Mouse (Mus musculus) limb, embryonic 13.5 days (tissue): ENCODE results near the gene Myocd. TPM values are rescaled to one million over a fixed set of nuclear protein-coding genes. Genes with fewer than 3 reads are reported as not detected.
A peak's percentile ranks its signal among the peaks of the same experiment; 100 is the strongest.

ENCODE experiments used
- ATAC-seq: fragments of 200-750 bp; cut with Nextera tagmentation; 2 replicates; pipeline ENCODE4 v1.8.0; 2017; ENCODE audit warnings: low read depth, moderate number of reproducible peaks, moderate TSS enrichment; ENCODE audit not compliant: low FRiP score
- H3K27ac ChIP-seq: fragments of 300-500 bp; sonication (generic); 2 replicates; pipeline ENCODE4 v1.5.1; 2015; ENCODE audit warnings: inconsistent platforms, mild to moderate bottlenecking, moderate library complexity
- H3K27me3 ChIP-seq: fragments of 300-500 bp; sonication (generic); 2 replicates; pipeline ENCODE4 v1.6.1; 2015; ENCODE audit warnings: mild to moderate bottlenecking, inconsistent platforms
- H3K36me3 ChIP-seq: fragments of 300-500 bp; sonication (generic); 2 replicates; pipeline ENCODE4 v1.6.1; 2015; ENCODE audit warnings: inconsistent platforms, mild to moderate bottlenecking, moderate library complexity
- H3K4me1 ChIP-seq: fragments of 300-500 bp; sonication (generic); 2 replicates; pipeline ENCODE4 v1.6.1; 2015; ENCODE audit warnings: inconsistent platforms
- H3K4me2 ChIP-seq: fragments of 300-500 bp; sonication (generic); replicated peaks from 2 replicates; pipeline ENCODE4 v1.6.1; 2015; ENCODE audit warnings: inconsistent platforms, mild to moderate bottlenecking, moderate library complexity
- H3K4me3 ChIP-seq: fragments of 300-500 bp; sonication (generic); 2 replicates; pipeline ENCODE4 v1.5.1; 2015; ENCODE audit warnings: moderate library complexity, mild to moderate bottlenecking, inconsistent platforms
- H3K9ac ChIP-seq: fragments of 300-500 bp; sonication (generic); 2 replicates; pipeline ENCODE4 v1.6.1; 2015; ENCODE audit warnings: mild to moderate bottlenecking, inconsistent platforms
- H3K9me3 ChIP-seq: fragments of 300-500 bp; sonication (generic); 2 replicates; pipeline ENCODE4 v1.6.1; 2016; ENCODE audit warnings: inconsistent platforms
- WGBS: fragments of 180-500 bp; shearing (Covaris S2); methylation state at CpG from one replicate; pipeline ENCODE4 v1.1.7; 2015; 5-methylcytosine and 5-hydroxymethylcytosine counted together
- polyA plus RNA-seq: library from polyadenylated mRNA; unstranded; fragments of >200 nt; fragmentation: Nextera tagmentation; extraction: Ambion mirVana; gene quantifications from 2 replicates; pipeline ENCODE4 v1.2.1, GENCODE M21; 2015

Myocd gene
- polyA plus RNA-seq, 1 experiment from 2014 or later, result 0.53 TPM

DNA sequence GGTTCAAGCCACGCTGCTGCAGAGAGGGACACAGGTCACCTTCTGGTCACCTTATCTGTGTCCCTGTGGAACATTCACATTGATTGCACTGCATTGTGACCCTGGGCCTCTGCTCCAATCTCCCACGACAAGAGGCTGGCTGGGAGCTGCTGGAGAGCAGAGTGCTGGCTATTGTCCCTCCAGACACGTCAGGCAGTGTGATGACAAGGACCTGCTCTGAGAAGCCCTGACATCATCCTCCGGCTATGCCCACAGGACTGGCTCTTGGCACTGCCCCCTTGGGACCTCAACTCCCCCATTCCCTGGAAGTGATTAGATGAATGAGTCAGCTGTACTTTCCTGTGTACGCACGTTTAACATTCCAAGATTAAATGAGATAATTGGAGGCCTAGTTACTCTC is 60.3 kb downstream of the Myocd start:
- H3K27ac ChIP-seq, result no peak overlapping the region
- WGBS, result 65% methylated on average over 6 of the region's 6 CpGs
- no peaks in the 10 kb centered on the region for H3K27me3 ChIP-seq
- no peak overlapping the region for H3K4me3 ChIP-seq
- no peaks in the 10 kb centered on the region for H3K9me3 ChIP-seq
- H3K9ac ChIP-seq, result no peak overlapping the region
- no peak for ATAC-seq
- H3K36me3 ChIP-seq, result no peaks in the 10 kb centered on the region
- no peak overlapping the region for H3K4me2 ChIP-seq
- no peaks in the 10 kb centered on the region for H3K4me1 ChIP-seq

DNA sequence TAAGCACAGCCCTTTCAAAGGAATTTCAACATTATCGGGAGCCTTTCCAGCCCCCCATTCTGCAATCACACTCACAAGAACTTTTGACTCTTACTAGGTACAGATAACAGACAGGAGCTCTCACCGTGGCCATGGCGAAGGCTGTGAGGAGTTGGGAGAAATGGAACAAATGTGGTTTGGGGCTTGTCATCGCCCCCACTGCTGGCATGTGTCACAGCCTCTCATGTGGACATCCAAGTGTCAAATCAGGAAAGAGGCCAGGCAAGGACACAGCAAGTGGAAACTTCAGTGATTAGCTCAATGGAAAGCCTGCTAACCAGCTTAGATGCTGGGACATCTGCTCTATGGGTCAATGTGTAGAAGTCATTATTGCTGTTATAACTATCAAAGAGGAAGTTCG is 64.5 kb downstream of the Myocd start:
- Histone ChIP-seq H3K9me3 (no peaks in the 10 kb centered on the region), H3K9ac (no peak overlapping the region), H3K36me3 (no peaks in the 10 kb centered on the region), H3K4me3 (no peak overlapping the region), H3K4me1 (no peaks in the 10 kb centered on the region), H3K27ac (no peak overlapping the region), H3K27me3 (no peaks in the 10 kb centered on the region), H3K4me2 (no peak overlapping the region)
- 83% methylated on average over 5 of the region's 5 CpGs for WGBS
- ATAC-seq, result no peak

DNA sequence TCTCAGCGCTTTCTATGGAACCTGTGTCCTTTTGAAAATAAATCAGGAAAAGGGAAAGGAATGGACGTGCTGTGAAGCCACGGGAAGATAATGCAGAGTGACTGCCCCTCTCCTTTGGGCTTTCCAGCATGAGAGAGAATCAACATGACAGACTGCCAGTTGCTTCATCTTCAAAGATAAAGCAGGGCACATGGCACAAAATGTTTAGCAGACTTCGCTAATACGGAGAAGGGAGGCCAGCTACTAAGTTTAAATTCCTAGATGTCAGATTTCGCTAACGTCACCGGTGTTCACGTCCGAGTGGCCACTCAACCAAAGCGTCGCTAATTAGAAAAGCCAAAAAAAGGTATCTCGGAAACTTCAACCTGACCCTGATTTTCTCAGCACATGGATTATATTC is 65.1 kb downstream of the Myocd start:
- Histone ChIP-seq H3K27ac (no peak overlapping the region), H3K4me2 (no peak overlapping the region), H3K36me3 (no peaks in the 10 kb centered on the region), H3K9me3 (no peaks in the 10 kb centered on the region), H3K4me3 (no peak overlapping the region), H3K4me1 (no peaks in the 10 kb centered on the region), H3K27me3 (no peaks in the 10 kb centered on the region), H3K9ac (no peak overlapping the region)
- 86% methylated on average over 13 of the region's 13 CpGs for WGBS
- ATAC-seq, result no peak

DNA sequence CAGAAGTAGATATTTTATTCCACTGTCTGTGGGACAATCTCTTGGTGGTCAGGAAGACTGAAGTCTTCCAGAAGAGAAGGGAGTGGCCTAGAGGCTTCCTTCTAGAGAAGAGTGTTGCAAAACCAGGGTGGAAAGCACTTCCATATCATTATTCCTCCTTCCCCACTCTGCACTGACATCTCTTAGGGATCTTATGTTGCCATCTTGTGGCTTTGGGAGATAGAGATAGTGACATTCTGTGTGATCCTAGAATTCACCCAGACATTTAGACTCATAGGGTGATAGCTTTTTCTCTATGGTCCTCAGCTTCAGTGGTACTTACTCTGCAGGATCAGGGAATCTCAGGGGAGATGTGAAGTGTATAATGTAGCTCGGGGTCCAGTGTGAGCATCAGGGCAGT is 66.8 kb downstream of the Myocd start:
- no peak overlapping the region for H3K9ac ChIP-seq
- no peak for ATAC-seq
- 82% methylated on average over 1 of the region's 1 CpGs for WGBS
- no peak overlapping the region for H3K27ac ChIP-seq
- no peaks in the 10 kb centered on the region for H3K36me3 ChIP-seq
- no peaks in the 10 kb centered on the region for H3K4me1 ChIP-seq
- H3K4me2 ChIP-seq, result no peak overlapping the region
- H3K4me3 ChIP-seq, result no peak overlapping the region
- no peaks in the 10 kb centered on the region for H3K27me3 ChIP-seq
- H3K9me3 ChIP-seq, result no peaks in the 10 kb centered on the region

DNA sequence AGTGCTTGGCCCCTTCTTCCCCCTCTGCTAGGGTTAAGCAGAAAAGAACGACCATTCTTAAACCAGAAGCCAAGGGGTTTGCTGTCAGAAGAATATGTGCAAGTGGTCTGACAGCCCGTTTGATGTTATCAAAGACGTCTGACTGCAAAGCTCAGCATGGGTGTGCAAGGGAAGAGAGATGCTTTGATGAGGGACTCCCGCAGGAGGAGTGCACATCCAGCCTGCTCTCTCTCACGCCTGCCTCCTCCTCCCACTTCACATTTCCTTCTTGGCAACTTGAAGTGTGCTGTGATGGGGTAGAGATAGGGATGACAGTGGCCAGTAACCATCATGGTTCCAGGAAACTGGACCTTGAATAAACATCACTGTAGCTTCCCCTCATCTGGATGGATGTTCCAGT is 67.6 kb downstream of the Myocd start:
- H3K27ac ChIP-seq, result no peak overlapping the region
- no peak overlapping the region for H3K9ac ChIP-seq
- no peak overlapping the region for H3K4me3 ChIP-seq
- 31% methylated on average over 5 of the region's 5 CpGs for WGBS
- ATAC-seq, result no peak
- H3K4me1 ChIP-seq, result no peaks in the 10 kb centered on the region
- H3K9me3 ChIP-seq, result no peaks in the 10 kb centered on the region
- no peak overlapping the region for H3K4me2 ChIP-seq
- H3K27me3 ChIP-seq, result no peaks in the 10 kb centered on the region
- no peaks in the 10 kb centered on the region for H3K36me3 ChIP-seq

DNA sequence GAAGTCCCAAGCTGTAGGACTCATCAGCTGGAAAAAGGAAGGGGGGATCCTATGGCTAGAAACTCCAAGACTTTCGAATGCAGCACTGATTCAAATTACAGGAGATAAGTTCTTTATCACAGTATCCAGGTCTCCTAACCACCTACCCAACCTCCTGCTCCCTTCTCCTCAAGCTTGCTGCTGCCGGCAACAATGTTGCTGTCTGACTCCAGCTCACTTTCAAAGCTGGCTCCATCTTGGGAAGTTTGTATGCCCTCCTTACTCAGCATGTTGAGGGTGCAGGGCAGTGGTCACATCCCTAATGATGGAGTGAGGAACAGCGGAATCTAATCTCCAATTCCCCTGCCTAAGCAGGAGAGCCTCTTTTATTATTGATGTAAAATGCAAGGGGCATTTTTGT is 71.8 kb downstream of the Myocd start:
- Histone ChIP-seq H3K9ac (no peak overlapping the region), H3K4me3 (no peak overlapping the region), H3K36me3 (no peaks in the 10 kb centered on the region), H3K9me3 (no peaks in the 10 kb centered on the region), H3K27ac (no peak overlapping the region), H3K27me3 (no peaks in the 10 kb centered on the region), H3K4me2 (no peak overlapping the region), H3K4me1 (no peaks in the 10 kb centered on the region)
- 76% methylated on average over 3 of the region's 3 CpGs for WGBS
- ATAC-seq, result no peak

DNA sequence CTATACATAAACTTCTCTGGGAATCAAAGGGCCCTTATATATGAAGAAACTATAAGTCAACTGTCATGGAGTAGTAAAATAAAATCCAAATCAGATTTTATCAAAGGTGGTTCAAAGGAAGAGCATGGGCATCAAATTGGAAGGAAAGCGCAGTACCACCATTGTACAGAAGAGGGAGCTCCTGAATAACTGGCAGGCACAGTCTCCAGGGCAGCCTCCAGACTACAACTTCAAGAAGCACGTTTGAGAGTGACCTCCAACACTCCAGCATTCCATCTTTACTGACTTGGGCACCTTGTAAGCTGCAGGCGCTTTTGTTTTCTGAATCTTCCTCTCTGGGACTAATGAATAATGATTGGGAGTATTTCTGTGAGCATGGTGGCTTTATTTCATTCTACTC is 72.5 kb downstream of the Myocd start:
- no peak overlapping the region for H3K27ac ChIP-seq
- no peaks in the 10 kb centered on the region for H3K4me1 ChIP-seq
- ATAC-seq, result no peak
- H3K9me3 ChIP-seq, result no peaks in the 10 kb centered on the region
- H3K4me3 ChIP-seq, result no peak overlapping the region
- H3K4me2 ChIP-seq, result no peak overlapping the region
- 6% methylated on average over 3 of the region's 3 CpGs for WGBS
- no peaks in the 10 kb centered on the region for H3K27me3 ChIP-seq
- H3K9ac ChIP-seq, result no peak overlapping the region
- H3K36me3 ChIP-seq, result no peaks in the 10 kb centered on the region

DNA sequence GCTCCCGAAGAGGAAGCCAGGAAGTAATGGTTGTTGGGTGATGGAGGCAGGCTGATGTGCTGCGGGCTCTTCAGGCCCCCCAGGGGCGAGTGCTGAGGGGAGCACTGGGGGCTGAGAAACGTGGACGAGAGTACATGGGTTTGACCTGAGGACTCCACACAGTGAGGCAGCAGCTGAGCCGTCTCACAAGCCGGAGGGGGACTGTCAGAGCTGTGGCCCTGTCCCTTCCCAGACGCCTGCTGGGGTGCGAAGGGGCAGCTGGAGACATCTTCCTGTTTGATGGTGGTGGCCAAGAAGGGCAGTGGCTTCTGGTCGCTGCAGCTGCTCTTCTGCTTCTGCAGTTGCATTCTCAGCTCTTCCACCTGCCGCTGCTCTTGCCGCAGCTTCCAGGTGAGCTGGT is 82.8 kb downstream of the Myocd start:
- H3K36me3 ChIP-seq, result no peaks in the 10 kb centered on the region
- 86% methylated on average over 12 of the region's 12 CpGs for WGBS
- no peak overlapping the region for H3K4me3 ChIP-seq
- H3K4me1 ChIP-seq, result no peaks in the 10 kb centered on the region
- H3K27ac ChIP-seq, result no peak overlapping the region
- ATAC-seq, result no peak
- no peak overlapping the region for H3K4me2 ChIP-seq
- H3K9ac ChIP-seq, result no peak overlapping the region
- peaks cover 5% of the 10 kb centered on the region; the same call in 1 of the 2 replicates for H3K27me3 ChIP-seq
- H3K9me3 ChIP-seq, result no peaks in the 10 kb centered on the region

DNA sequence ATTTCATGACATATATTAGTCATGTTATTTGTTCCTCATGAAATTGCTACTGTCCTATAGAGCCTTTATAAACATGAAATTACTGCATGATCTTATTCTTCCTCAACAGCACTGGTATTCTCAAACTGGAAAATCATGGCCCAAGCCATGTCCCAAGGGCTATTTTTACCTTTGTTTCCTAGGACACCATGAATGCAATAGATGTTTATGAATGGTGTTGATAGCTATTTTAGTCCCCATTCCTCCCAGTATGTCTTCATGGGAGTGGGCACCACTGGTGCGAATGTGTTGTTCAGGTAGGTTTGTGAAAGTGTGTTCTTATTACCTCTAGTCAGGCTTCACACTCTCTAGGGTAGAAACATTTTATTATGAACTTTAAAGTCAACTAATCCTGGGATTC is 84.7 kb downstream of the Myocd start:
- 94% methylated on average over 1 of the region's 1 CpGs for WGBS
- ATAC-seq, result no peak
- Histone ChIP-seq H3K36me3 (no peaks in the 10 kb centered on the region), H3K9ac (no peak overlapping the region), H3K4me2 (no peak overlapping the region), H3K9me3 (no peaks in the 10 kb centered on the region), H3K4me1 (no peaks in the 10 kb centered on the region), H3K27ac (no peak overlapping the region), H3K27me3 (peaks cover 5% of the 10 kb centered on the region; the same call in 1 of the 2 replicates), H3K4me3 (no peak overlapping the region)

DNA sequence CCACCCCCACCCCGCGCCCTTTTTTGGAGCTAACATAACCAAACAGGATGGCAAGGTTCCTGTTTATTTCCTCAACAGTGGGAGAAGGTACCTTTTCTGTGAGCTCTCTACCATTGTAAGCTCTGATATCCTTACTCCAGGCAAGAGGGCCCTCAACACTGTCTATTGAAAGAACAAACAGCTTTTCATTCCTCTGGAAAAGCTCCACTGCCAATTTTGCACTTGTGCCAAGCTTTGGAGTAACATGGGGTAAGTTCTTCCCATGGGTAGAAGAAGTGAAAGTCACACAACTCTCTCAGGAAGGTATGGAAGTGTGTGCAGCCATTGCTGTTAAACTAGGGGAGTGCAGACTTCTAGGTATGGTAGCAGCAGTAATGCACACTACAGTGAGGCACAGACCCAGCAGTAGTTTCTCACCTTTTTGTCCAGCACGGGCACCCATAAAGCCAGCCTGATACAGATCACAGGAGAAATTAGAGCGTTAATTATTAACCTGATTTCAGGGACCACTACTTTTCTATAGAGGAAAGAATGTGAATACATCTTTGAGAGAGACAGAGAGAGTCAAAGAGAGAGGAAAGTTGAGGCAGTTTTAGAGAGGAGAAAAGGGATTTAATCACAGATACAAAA is 99.6 kb downstream of the Myocd start:
- Histone ChIP-seq H3K4me3 (no peak overlapping the region), H3K27ac (no peak overlapping the region), H3K4me2 (no peak overlapping the region), H3K36me3 (no peaks in the 10 kb centered on the region), H3K4me1 (no peaks in the 10 kb centered on the region), H3K9me3 (no peaks in the 10 kb centered on the region), H3K9ac (no peak overlapping the region), H3K27me3 (peaks cover 8% of the 10 kb centered on the region)
- ATAC-seq, result no peak
- 85% methylated on average over 4 of the region's 4 CpGs for WGBS

DNA sequence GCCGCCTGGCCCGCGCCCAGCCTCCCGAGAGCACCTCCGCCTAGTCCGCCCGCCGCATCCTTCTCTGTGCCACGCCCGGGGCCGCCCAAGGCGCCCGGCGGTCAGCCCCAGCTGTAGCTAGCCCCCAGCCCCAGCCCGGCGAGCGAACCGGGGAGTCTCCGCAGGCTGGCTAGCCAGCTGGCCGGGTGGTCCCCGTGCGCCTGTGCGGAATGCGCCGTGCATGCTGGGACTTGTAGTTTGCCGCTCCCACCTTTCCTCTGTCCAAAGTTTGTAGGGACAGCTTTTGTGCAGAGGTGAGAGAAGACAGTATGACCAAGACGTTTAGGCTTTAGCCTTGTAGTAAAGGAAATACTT is 107.0 kb downstream of the Myocd start, which contains the start of gene Arhgap44:
Gene Arhgap44, minus strand, starts transcription at position 195 of the 354 bp plus-strand sequence.
- Histone ChIP-seq H3K4me3 (peak within 1 kb of the TSS; percentile 85), H3K27ac (no peak within 1 kb of the TSS), H3K9ac (peak within 1 kb of the TSS; percentile 87), H3K4me1 (peaks cover 16% of the 10 kb centered on the region), H3K9me3 (no peaks in the 10 kb centered on the region), H3K36me3 (no peaks in the 10 kb centered on the region), H3K27me3 (peaks cover 33% of the 10 kb centered on the region), H3K4me2 (peak within 1 kb of the TSS; percentile 97)
- under 1% methylated on average over 27 of the region's 27 CpGs for WGBS
- peak; percentile 91 for ATAC-seq

DNA sequence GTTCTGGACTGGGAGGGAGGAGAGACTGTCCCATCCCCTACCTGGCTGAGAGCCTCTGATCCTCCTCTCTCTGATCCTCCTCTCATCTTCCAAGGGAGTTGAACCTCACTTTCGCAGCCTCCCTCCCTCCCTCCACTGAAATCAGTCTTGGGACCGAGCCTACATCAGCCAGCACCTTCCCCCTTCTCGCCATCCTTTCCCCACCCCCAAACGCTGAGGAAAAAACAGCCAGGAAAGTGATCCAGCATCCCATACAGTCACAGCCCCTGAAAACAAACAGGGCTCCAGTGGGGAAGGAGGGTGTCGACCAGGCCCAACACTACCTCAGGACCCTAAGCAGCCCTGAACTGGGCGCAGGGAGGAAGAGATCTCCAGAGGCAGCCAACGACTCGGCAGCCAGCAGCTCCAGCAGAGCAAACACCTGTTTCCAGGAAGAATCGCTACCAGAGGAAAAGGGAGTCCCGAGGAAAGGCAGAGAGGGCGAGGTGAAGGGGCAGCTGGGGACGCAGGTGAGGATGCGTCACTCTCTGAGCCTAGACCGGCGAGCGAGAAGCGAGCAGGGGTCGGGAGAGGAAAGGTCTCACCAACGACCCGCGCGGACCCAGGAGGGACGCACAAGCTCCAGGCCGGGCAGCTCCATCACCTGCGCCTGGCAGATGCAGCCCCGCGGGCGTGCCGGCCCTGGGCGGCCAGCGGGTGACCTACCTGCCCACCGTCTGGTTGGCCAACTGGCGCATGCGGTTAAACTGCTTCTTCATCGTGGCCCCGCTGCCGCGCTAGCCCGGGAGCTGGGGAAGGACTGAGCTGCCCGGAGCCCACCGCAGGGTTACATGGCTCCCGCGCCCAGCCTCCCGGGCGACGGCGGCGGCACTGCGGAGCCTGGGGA is 107.7 kb downstream of the Myocd start:
- H3K4me2 ChIP-seq, result peak overlapping the region; percentile 97
- peaks cover 16% of the 10 kb centered on the region for H3K4me1 ChIP-seq
- peak overlapping the region; percentile 87 for H3K9ac ChIP-seq
- WGBS, result under 1% methylated on average over 49 of the region's 49 CpGs
- no peaks in the 10 kb centered on the region for H3K36me3 ChIP-seq
- no peak overlapping the region for H3K27ac ChIP-seq
- ATAC-seq, result peak; percentile 82
- peak overlapping the region; percentile 85 for H3K4me3 ChIP-seq
- H3K9me3 ChIP-seq, result no peaks in the 10 kb centered on the region
- H3K27me3 ChIP-seq, result peaks cover 33% of the 10 kb centered on the region
